Mouse (Mus musculus) E14TG2a.4 (cell line): Measurements from ENCODE around the gene Oprm1.

Experiments used
- CTCF ChIP-seq: conservative IDR thresholded peaks from 2 replicates; pipeline ENCODE4 v1.5.1; 2014; ENCODE audit warnings: low read length
- NANOG ChIP-seq: IDR thresholded peaks from 2 replicates; pipeline ENCODE4 v1.6.1; 2014; ENCODE audit warnings: borderline replicate concordance, low read length, mixed read lengths

- TF ChIP-seq CTCF = no peak
- TF ChIP-seq NANOG = no peak
Observed at GRCm38 (mm10) chr10:7035547-7035946, 277.2 kb downstream of the Oprm1 start.
